Mouse (Mus musculus) lung, adult 2 months (tissue): ENCODE results near the gene Golga7b.

Experiments
- CTCF ChIP-seq: fragments of 200-500 bp; IDR thresholded peaks from 2 replicates; pipeline ENCODE4 v1.5.1; 2011; ENCODE audit warnings: mild to moderate bottlenecking, low read length, control low read depth; ENCODE audit not compliant: insufficient read depth
- POLR2A ChIP-seq: fragments of 200-500 bp; IDR thresholded peaks from 2 replicates; pipeline ENCODE4 v1.6.1; 2011; ENCODE audit warnings: low read depth, mild to moderate bottlenecking, control low read depth, low read length, borderline replicate concordance; ENCODE audit errors: extremely low read depth

- no peak for TF ChIP-seq CTCF
- TF ChIP-seq POLR2A = no peak
Measured at GRCm38 (mm10) chr19:42316998-42317397, 69.6 kb downstream of the Golga7b start.
